Mouse (Mus musculus) layer of hippocampus, adult 6 months (tissue): ENCODE measurements around the gene Eppin. TPM values are rescaled to one million over a fixed set of nuclear protein-coding genes. Genes with fewer than 3 reads are reported as not detected.

Source experiments
- long read RNA-seq, 2 experiments: library from polyadenylated mRNA; unstranded; transcript quantifications; one replicate each; pipeline ENCODE4 v2.0.0; 2019 to 2020
- polyA plus RNA-seq: library from polyadenylated mRNA; unstranded; fragments of <200 nt; fragmentation: Nextera tagmentation; gene quantifications from 2 replicates; pipeline ENCODE4 v1.2.3, GENCODE M21; 2021

Eppin gene
- not detected in 2 replicates for polyA plus RNA-seq
- long read RNA-seq, experiment 1, result 0 reads
- long read RNA-seq, experiment 2, result 0 reads

GRCm38 (mm10) chr2:164593494-164593893 lies at the start of gene Eppin:
TSS of gene Eppin (minus strand) at chr2:164593594.

GRCm38 (mm10) chr2:164638696-164639095 lies 45.3 kb upstream of the Eppin start, which contains the start of gene Wfdc16:
TSS of gene Wfdc16 (minus strand) at chr2:164638796.

GRCm38 (mm10) chr2:164613471-164613870 lies 20.1 kb upstream of the Eppin start, which contains the start of the genes Wfdc6b and Wfdc8:
TSS of gene Wfdc6b (plus strand) at chr2:164613522.
TSS of gene Wfdc8 (minus strand) at chr2:164613626.

GRCm38 (mm10) chr2:164585025-164585725 lies 8.2 kb downstream of the Eppin start, which contains the start of gene Wfdc6a:
TSS of gene Wfdc6a (minus strand) at chr2:164585447.

GRCm38 (mm10) chr2:164573359-164573758 lies 20.0 kb downstream of the Eppin start, which contains the start of gene Spint3:
TSS of gene Spint3 (minus strand) at chr2:164573459.

GRCm38 (mm10) chr2:164562391-164563188 lies 30.8 kb downstream of the Eppin start, which contains the start of gene Wfdc2:
TSS of gene Wfdc2 (plus strand) at chr2:164562413.

Other genes with a start within 250 kb of the Eppin start
- 0.24 and 0.45 TPM in 2 replicates for gene Slpi, start 204.5 kb downstream of the Eppin start, polyA plus RNA-seq
- 0.21 TPM in 2 replicates for gene Rbpjl, start 190.5 kb downstream of the Eppin start, polyA plus RNA-seq
- 2.3 and 2.6 TPM in 2 replicates for gene Matn4, start 188.4 kb downstream of the Eppin start, polyA plus RNA-seq
- 189 and 290 TPM in 2 replicates for gene Sdc4, start 149.7 kb downstream of the Eppin start, polyA plus RNA-seq
- gene Sys1, start 136.6 kb downstream of the Eppin start, polyA plus RNA-seq, result 122 and 133 TPM in 2 replicates
- 8.3 and 10.1 TPM in 2 replicates for gene Gm20458, start 132.6 kb downstream of the Eppin start, polyA plus RNA-seq
- gene Trp53tg5, start 119.9 kb downstream of the Eppin start, polyA plus RNA-seq, result not detected in 2 replicates
- gene Dbndd2, start 107.5 kb downstream of the Eppin start, polyA plus RNA-seq, result 184 and 200 TPM in 2 replicates
- 48.8 and 68.4 TPM in 2 replicates for gene Pigt, start 96.1 kb downstream of the Eppin start, polyA plus RNA-seq
- gene Wfdc2, start 31.2 kb downstream of the Eppin start, polyA plus RNA-seq, result 0.52 and 8.3 TPM in 2 replicates
- gene Spint3, start 20.1 kb downstream of the Eppin start, polyA plus RNA-seq, result not detected in 2 replicates
- gene Wfdc6a, start 8.1 kb downstream of the Eppin start, polyA plus RNA-seq, result not detected in 2 replicates
- not detected in 2 replicates for gene Wfdc6b, start 19.9 kb upstream of the Eppin start, polyA plus RNA-seq
- gene Wfdc8, start 20.0 kb upstream of the Eppin start, polyA plus RNA-seq, result not detected in 2 replicates
- gene Wfdc16, start 45.2 kb upstream of the Eppin start, polyA plus RNA-seq, result not detected in 2 replicates
- not detected in 2 replicates for gene Wfdc10, start 62.5 kb upstream of the Eppin start, polyA plus RNA-seq
- gene Wfdc9, start 63.0 kb upstream of the Eppin start, polyA plus RNA-seq, result not detected in 2 replicates
- not detected in 2 replicates for gene Wfdc11, start 80.5 kb upstream of the Eppin start, polyA plus RNA-seq
- gene Wfdc13, start 91.5 kb upstream of the Eppin start, polyA plus RNA-seq, result not detected in 2 replicates
- not detected in 2 replicates for gene Spint4, start 104.9 kb upstream of the Eppin start, polyA plus RNA-seq
- gene Spint5, start 121.7 kb upstream of the Eppin start, polyA plus RNA-seq, result not detected in 2 replicates
- 3.3 and 3.5 TPM in 2 replicates for gene Wfdc3, start 152.3 kb upstream of the Eppin start, polyA plus RNA-seq
- 4.1 and 5.2 TPM in 2 replicates for gene Dnttip1, start 152.4 kb upstream of the Eppin start, polyA plus RNA-seq
- 0.83 and 0.95 TPM in 2 replicates for gene Ube2c, start 176.3 kb upstream of the Eppin start, polyA plus RNA-seq
- gene Tnnc2, start 186.4 kb upstream of the Eppin start, polyA plus RNA-seq, result not detected in 2 replicates
- gene Snx21, start 192.2 kb upstream of the Eppin start, polyA plus RNA-seq, result 39.6 and 48.3 TPM in 2 replicates
- gene Acot8, start 211.3 kb upstream of the Eppin start, polyA plus RNA-seq, result 19.2 and 21.1 TPM in 2 replicates
- gene Zswim3, start 211.5 kb upstream of the Eppin start, polyA plus RNA-seq, result 10.3 and 10.8 TPM in 2 replicates
- gene Zswim1, start 229.1 kb upstream of the Eppin start, polyA plus RNA-seq, result 26.3 and 29.5 TPM in 2 replicates
- gene Spata25, start 234.9 kb upstream of the Eppin start, polyA plus RNA-seq, result not detected in 2 replicates
- 131 and 133 TPM in 2 replicates for gene Ctsa, start 239.3 kb upstream of the Eppin start, polyA plus RNA-seq
- 5.4 and 5.6 TPM in 2 replicates for gene Neurl2, start 239.9 kb upstream of the Eppin start, polyA plus RNA-seq